Mouse (Mus musculus) embryonic facial prominence, embryonic 11.5 days (tissue): Measurements from ENCODE around the gene Sdc4. TPM values are rescaled to one million over a fixed set of nuclear protein-coding genes. Genes with fewer than 3 reads are reported as not detected.

ENCODE experiments used
- ATAC-seq: fragments of 200-750 bp; cut with Nextera tagmentation; replicated peaks from 2 replicates; pipeline ENCODE4 v1.8.0; 2017; ENCODE audit warnings: low read depth; ENCODE audit not compliant: insufficient number of reproducible peaks, low FRiP score, low TSS enrichment
- DNase-seq: peaks from one replicate; pipeline ENCODE4 v3.0.0-alpha.2; 2015; ENCODE audit warnings: low spot score
- H3K27ac ChIP-seq: fragments of 300-500 bp; sonication (generic); replicated peaks from 2 replicates; pipeline ENCODE4 v1.5.1; 2014; ENCODE audit warnings: mild to moderate bottlenecking, low read depth, low read length, control low read depth
- H3K27me3 ChIP-seq: fragments of 300-500 bp; sonication (generic); 2 replicates; pipeline ENCODE4 v1.6.1; 2014; ENCODE audit warnings: mild to moderate bottlenecking, low read length, moderate library complexity, mixed read lengths; ENCODE audit not compliant: control insufficient read depth, insufficient read depth
- H3K36me3 ChIP-seq: fragments of 300-500 bp; sonication (generic); replicated peaks from 2 replicates; pipeline ENCODE4 v1.6.1; 2014; ENCODE audit warnings: low read depth, mild to moderate bottlenecking, low read length, moderate library complexity, mixed read lengths; ENCODE audit not compliant: control insufficient read depth, insufficient read depth
- H3K4me1 ChIP-seq: fragments of 300-500 bp; sonication (generic); 2 replicates; pipeline ENCODE4 v1.6.1; 2014; ENCODE audit warnings: low read length, mixed read lengths; ENCODE audit not compliant: control insufficient read depth, insufficient read depth
- H3K4me2 ChIP-seq: fragments of 300-500 bp; sonication (generic); 2 replicates; pipeline ENCODE4 v1.6.1; 2014; ENCODE audit warnings: low read depth, mild to moderate bottlenecking, control low read depth, low read length, moderate library complexity
- H3K4me3 ChIP-seq: fragments of 300-500 bp; sonication (generic); 2 replicates; pipeline ENCODE4 v1.5.1; 2014; ENCODE audit warnings: low read depth, low read length, control low read depth
- H3K9ac ChIP-seq: fragments of 300-500 bp; sonication (generic); replicated peaks from 2 replicates; pipeline ENCODE4 v1.6.1; 2014; ENCODE audit warnings: mild to moderate bottlenecking, control low read depth, low read length
- H3K9me3 ChIP-seq: fragments of 300-500 bp; sonication (generic); replicated peaks from 2 replicates; pipeline ENCODE4 v1.6.1; 2016; ENCODE audit warnings: mild to moderate bottlenecking, low read length, inconsistent platforms, mixed read lengths; ENCODE audit not compliant: control insufficient read depth
- WGBS: fragments of 180-500 bp; shearing (Covaris S2); extraction: QIAGEN DNeasy Blood & Tissue Kit; methylation state at CpG from one replicate; pipeline ENCODE4 v1.1.7; 2014; 5-methylcytosine and 5-hydroxymethylcytosine counted together
- polyA plus RNA-seq: library from polyadenylated mRNA; unstranded; fragments of >200 nt; fragmentation: Nextera tagmentation; extraction: Ambion mirVana; gene quantifications from 2 replicates; pipeline ENCODE4 v1.2.1, GENCODE M21; 2014

The Sdc4 gene
- polyA plus RNA-seq, 1 experiment from 2014 or later, result 19.2 TPM

GRCm38 (mm10) chr2:164455421-164456190, 11.9 kb upstream of the Sdc4 start:
- H3K27me3 ChIP-seq, result no peaks in the 10 kb centered on the region
- no peak overlapping the region for H3K9ac ChIP-seq
- ATAC-seq (no peak), DNase-seq (no peak)
- no peaks in the 10 kb centered on the region for H3K36me3 ChIP-seq
- H3K4me1 ChIP-seq, result no peaks in the 10 kb centered on the region
- no peaks in the 10 kb centered on the region for H3K9me3 ChIP-seq
- no peak overlapping the region for H3K4me2 ChIP-seq
- H3K4me3 ChIP-seq, result no peak overlapping the region
- WGBS, result 67% methylated on average over 6 of the region's 6 CpGs
- H3K27ac ChIP-seq, result no peak overlapping the region

- H3K9me3 ChIP-seq, result no peaks in the 10 kb centered on the region
Observed at GRCm38 (mm10) chr2:164454846-164455245, 11.2 kb upstream of the Sdc4 start.

GRCm38 (mm10) chr2:164453887-164454500, 10.3 kb upstream of the Sdc4 start:
- DNase-seq (no peak), ATAC-seq (no peak)
- whole genome bisulfite sequencing, result 70% methylated on average over 7 of the region's 7 CpGs

More at GRCm38 (mm10) chr2:164454846-164455245, 11.2 kb upstream of the Sdc4 start:
- ATAC-seq (no peak), DNase-seq (no peak)
- WGBS, result 86% methylated on average over 10 of the region's 10 CpGs
- Histone ChIP-seq H3K27ac (no peak overlapping the region), H3K4me1 (no peaks in the 10 kb centered on the region), H3K27me3 (no peaks in the 10 kb centered on the region), H3K4me3 (no peak overlapping the region), H3K4me2 (no peak overlapping the region), H3K9ac (no peak overlapping the region), H3K36me3 (no peaks in the 10 kb centered on the region)

GRCm38 (mm10) chr2:164453047-164453757, 9.5 kb upstream of the Sdc4 start:
- Histone ChIP-seq H3K4me2 (no peak overlapping the region), H3K4me1 (no peaks in the 10 kb centered on the region), H3K9me3 (no peaks in the 10 kb centered on the region), H3K27me3 (no peaks in the 10 kb centered on the region), H3K4me3 (no peak overlapping the region), H3K9ac (no peak overlapping the region), H3K27ac (no peak overlapping the region), H3K36me3 (no peaks in the 10 kb centered on the region)
- ATAC-seq, result no peak
- DNase-seq, result no peak
- 84% methylated on average over 14 of the region's 14 CpGs for WGBS

More at GRCm38 (mm10) chr2:164453887-164454500, 10.3 kb upstream of the Sdc4 start:
- Histone ChIP-seq H3K4me3 (no peak overlapping the region), H3K9ac (no peak overlapping the region), H3K27ac (no peak overlapping the region), H3K4me2 (no peak overlapping the region), H3K36me3 (no peaks in the 10 kb centered on the region), H3K27me3 (no peaks in the 10 kb centered on the region), H3K9me3 (no peaks in the 10 kb centered on the region), H3K4me1 (no peaks in the 10 kb centered on the region)

GRCm38 (mm10) chr2:164452000-164452676, 8.5 kb upstream of the Sdc4 start:
- WGBS, result 35% methylated on average over 12 of the region's 13 CpGs
- ATAC-seq, result no peak
- no peaks in the 10 kb centered on the region for H3K36me3 ChIP-seq
- no peak overlapping the region for H3K9ac ChIP-seq
- no peak overlapping the region for H3K27ac ChIP-seq
- no peaks in the 10 kb centered on the region for H3K27me3 ChIP-seq
- peak; percentile 73 for DNase-seq
- no peaks in the 10 kb centered on the region for H3K4me1 ChIP-seq
- no peak overlapping the region for H3K4me3 ChIP-seq
- H3K9me3 ChIP-seq, result no peaks in the 10 kb centered on the region
- H3K4me2 ChIP-seq, result no peak overlapping the region

- no peak for DNase-seq
- Histone ChIP-seq H3K4me1 (no peaks in the 10 kb centered on the region), H3K9me3 (no peaks in the 10 kb centered on the region), H3K4me2 (no peak overlapping the region), H3K36me3 (no peaks in the 10 kb centered on the region), H3K4me3 (no peak overlapping the region), H3K9ac (no peak overlapping the region), H3K27me3 (no peaks in the 10 kb centered on the region), H3K27ac (no peak overlapping the region)
- ATAC-seq, result no peak
- 84% methylated on average over 14 of the region's 14 CpGs for WGBS
Observed at GRCm38 (mm10) chr2:164449341-164450042, 5.8 kb upstream of the Sdc4 start.

GRCm38 (mm10) chr2:164448921-164449320, 5.2 kb upstream of the Sdc4 start:
- Histone ChIP-seq H3K4me2 (no peak overlapping the region), H3K9ac (no peak overlapping the region), H3K27ac (no peak overlapping the region), H3K27me3 (no peaks in the 10 kb centered on the region), H3K9me3 (no peaks in the 10 kb centered on the region), H3K36me3 (no peaks in the 10 kb centered on the region), H3K4me1 (no peaks in the 10 kb centered on the region), H3K4me3 (no peak overlapping the region)
- DNase-seq (no peak), ATAC-seq (no peak)
- WGBS, result 82% methylated on average over 5 of the region's 5 CpGs
